Mouse (Mus musculus) MEL (cell line): ENCODE data around the gene Heatr5a. TPM values are rescaled to one million over a fixed set of nuclear protein-coding genes. Genes with fewer than 3 reads are reported as not detected.

Experiments used
- DNase-seq: peaks from one replicate; pipeline ENCODE4 v3.0.0; 2011; ENCODE audit warnings: low read depth, low spot score
- H3K27ac ChIP-seq: 2 replicates; pipeline ENCODE4 v1.5.1; 2012; ENCODE audit warnings: low read depth, mild to moderate bottlenecking, control low read depth, low read length, moderate library complexity; ENCODE audit not compliant: control insufficient read depth
- H3K27me3 ChIP-seq, 2 experiments: fragments of 150-350 bp in 1 of 2; sonication (generic) in 1 of 2; 2 replicates each; pipeline ENCODE4 v1.6.1; 2012; ENCODE audit warnings: low read length in 2 of 2, mild to moderate bottlenecking in 2 of 2, improper control_type of control experiment in 1 of 2, moderate library complexity in 1 of 2; ENCODE audit not compliant: insufficient read depth in 2 of 2, control insufficient read depth in 1 of 2
- H3K36me3 ChIP-seq, 2 experiments: 2 replicates each; pipeline ENCODE4 v1.6.1; 2012 to 2014; ENCODE audit warnings: low read length in 2 of 2, improper control_type of control experiment in 1 of 2, inconsistent platforms in 1 of 2, mild to moderate bottlenecking in 1 of 2; ENCODE audit not compliant: insufficient read depth in 2 of 2, control insufficient read depth in 1 of 2
- H3K4me1 ChIP-seq, 2 experiments: fragments of 150-350 bp in 1 of 2; sonication (generic) in 1 of 2; 2 replicates each; pipeline ENCODE4 v1.6.1; 2012; ENCODE audit warnings: low read length in 2 of 2, improper control_type of control experiment in 1 of 2, mild to moderate bottlenecking in 1 of 2; ENCODE audit not compliant: insufficient read depth in 2 of 2, control insufficient read depth in 1 of 2
- H3K4me3 ChIP-seq, 2 experiments: fragments of 150-350 bp in 1 of 2; sonication (generic) in 1 of 2; 2 replicates each; pipeline ENCODE4 v1.5.1; 2012; ENCODE audit warnings: low read depth in 2 of 2, low read length in 2 of 2, mild to moderate bottlenecking in 2 of 2, moderate library complexity in 2 of 2, control low read depth in 1 of 2, improper control_type of control experiment in 1 of 2; ENCODE audit not compliant: control insufficient read depth in 1 of 2, insufficient read depth in 1 of 2
- H3K79me2 ChIP-seq: 2 replicates; pipeline ENCODE4 v1.6.1; 2012; ENCODE audit warnings: mild to moderate bottlenecking, low read length, moderate library complexity; ENCODE audit not compliant: control insufficient read depth, poor library complexity, insufficient read depth
- H3K9ac ChIP-seq: 2 replicates; pipeline ENCODE4 v1.6.1; 2012; ENCODE audit warnings: low read depth, mild to moderate bottlenecking, control low read depth, low read length, moderate library complexity; ENCODE audit not compliant: control insufficient read depth, poor library complexity, severe bottlenecking
- H3K9me3 ChIP-seq: fragments of 150-350 bp; sonication (generic); replicated peaks from 2 replicates; pipeline ENCODE4 v1.6.1; 2012; ENCODE audit warnings: mild to moderate bottlenecking, low read length, improper control_type of control experiment, moderate library complexity; ENCODE audit not compliant: insufficient read depth
- BHLHE40 ChIP-seq: IDR thresholded peaks from 2 replicates; pipeline ENCODE4 v1.6.1; 2012; ENCODE audit warnings: low read depth, mild to moderate bottlenecking, inconsistent platforms, low read length, improper control_type of control experiment, borderline replicate concordance
- CHD2 ChIP-seq: IDR thresholded peaks from 2 replicates; pipeline ENCODE4 v1.6.1; 2011; ENCODE audit warnings: low read length, improper control_type of control experiment
- CTCF ChIP-seq, 3 experiments: IDR thresholded peaks in 2 of 3; conservative IDR thresholded peaks in 1 of 3; 2 replicates each; pipeline ENCODE4 v1.5.1; 2011 to 2012; ENCODE audit warnings: low read length in 3 of 3, low read depth in 2 of 3, mild to moderate bottlenecking in 2 of 3, improper control_type of control experiment in 1 of 3, inconsistent platforms in 1 of 3, mixed read lengths in 1 of 3, moderate library complexity in 1 of 3; ENCODE audit not compliant: control insufficient read depth in 1 of 3, insufficient read depth in 1 of 3, poor library complexity in 1 of 3, severe bottlenecking in 1 of 3
- E2F4 ChIP-seq: IDR thresholded peaks from 2 replicates; pipeline ENCODE4 v1.6.1; 2011; ENCODE audit warnings: low read depth, low read length, improper control_type of control experiment, borderline replicate concordance
- ELF1 ChIP-seq: IDR thresholded peaks from 2 replicates; pipeline ENCODE4 v1.6.1; 2014; ENCODE audit warnings: low read depth, mild to moderate bottlenecking, inconsistent platforms, low read length, improper control_type of control experiment, moderate library complexity
- EP300 ChIP-seq, 2 experiments: IDR thresholded peaks; 2 replicates each; pipeline ENCODE4 v1.6.1; 2011; ENCODE audit warnings: improper control_type of control experiment in 2 of 2, low read length in 2 of 2, low read depth in 1 of 2, mild to moderate bottlenecking in 1 of 2
- ETS1 ChIP-seq: IDR thresholded peaks from 2 replicates; pipeline ENCODE4 v1.6.1; 2012; ENCODE audit warnings: low read depth, mild to moderate bottlenecking, inconsistent platforms, low read length, improper control_type of control experiment, moderate library complexity
- HCFC1 ChIP-seq: IDR thresholded peaks from 2 replicates; pipeline ENCODE4 v1.6.1; 2012; ENCODE audit warnings: low read depth, mild to moderate bottlenecking, inconsistent platforms, low read length, improper control_type of control experiment, moderate library complexity
- JUND ChIP-seq: IDR thresholded peaks from 2 replicates; pipeline ENCODE4 v1.6.1; 2011; ENCODE audit warnings: low read depth, mild to moderate bottlenecking, improper control_type of control experiment, low read length
- KAT2A ChIP-seq: conservative IDR thresholded peaks from 2 replicates; pipeline ENCODE4 v1.6.1; 2012; ENCODE audit warnings: low read depth, low read length, improper control_type of control experiment, inconsistent platforms
- MAFK ChIP-seq: IDR thresholded peaks from 2 replicates; pipeline ENCODE4 v1.6.1; 2011; ENCODE audit warnings: low read depth, mild to moderate bottlenecking, low read length, improper control_type of control experiment, borderline replicate concordance
- MAX ChIP-seq: IDR thresholded peaks from 2 replicates; pipeline ENCODE4 v1.6.1; 2011; ENCODE audit warnings: low read length, improper control_type of control experiment
- MAZ ChIP-seq: IDR thresholded peaks from 2 replicates; pipeline ENCODE4 v1.6.1; 2012; ENCODE audit warnings: low read depth, mild to moderate bottlenecking, inconsistent platforms, low read length, improper control_type of control experiment
- MXI1 ChIP-seq: IDR thresholded peaks from 2 replicates; pipeline ENCODE4 v1.6.1; 2011; ENCODE audit warnings: mild to moderate bottlenecking, low read depth, low read length, improper control_type of control experiment
- MYB ChIP-seq: IDR thresholded peaks from 2 replicates; pipeline ENCODE4 v1.6.1; 2011; ENCODE audit warnings: mild to moderate bottlenecking, low read depth, low read length, improper control_type of control experiment
- MYC ChIP-seq: IDR thresholded peaks from 2 replicates; pipeline ENCODE4 v1.6.1; 2011; ENCODE audit warnings: low read depth, mild to moderate bottlenecking, low read length, improper control_type of control experiment, moderate library complexity
- NELFE ChIP-seq: IDR thresholded peaks from 2 replicates; pipeline ENCODE4 v1.6.1; 2011; ENCODE audit warnings: low read depth, low read length, improper control_type of control experiment
- POLR2A ChIP-seq, 2 experiments: IDR thresholded peaks; 2 replicates each; pipeline ENCODE4 v1.6.1; 2011 to 2012; ENCODE audit warnings: low read length in 2 of 2, mild to moderate bottlenecking in 2 of 2, control low read depth in 1 of 2, improper control_type of control experiment in 1 of 2, low read depth in 1 of 2, moderate library complexity in 1 of 2; ENCODE audit not compliant: control insufficient read depth in 1 of 2, insufficient read depth in 1 of 2, poor library complexity in 1 of 2
- POLR2AphosphoS2 ChIP-seq: IDR thresholded peaks from 2 replicates; pipeline ENCODE4 v1.6.1; 2011; ENCODE audit warnings: low read length, improper control_type of control experiment
- POLR2AphosphoS5 ChIP-seq: IDR thresholded peaks from 2 replicates; pipeline ENCODE4 v1.6.1; 2012; ENCODE audit warnings: low read depth, borderline replicate concordance, mild to moderate bottlenecking, inconsistent platforms, low read length, moderate library complexity, mixed read lengths
- RAD21 ChIP-seq: IDR thresholded peaks from 2 replicates; pipeline ENCODE4 v1.6.1; 2011; ENCODE audit warnings: mild to moderate bottlenecking, low read depth, low read length, improper control_type of control experiment
- RCOR1 ChIP-seq: IDR thresholded peaks from 2 replicates; pipeline ENCODE4 v1.6.1; 2012; ENCODE audit warnings: low read depth, mild to moderate bottlenecking, inconsistent platforms, low read length, improper control_type of control experiment
- SIN3A ChIP-seq: IDR thresholded peaks from 2 replicates; pipeline ENCODE4 v1.6.1; 2012; ENCODE audit warnings: low read length, improper control_type of control experiment, inconsistent platforms
- TAL1 ChIP-seq: IDR thresholded peaks from 2 replicates; pipeline ENCODE4 v1.6.1; 2012; ENCODE audit warnings: mild to moderate bottlenecking, inconsistent platforms, low read length, moderate library complexity, mixed read lengths
- TBP ChIP-seq: IDR thresholded peaks from 2 replicates; pipeline ENCODE4 v1.8.0; 2011; ENCODE audit warnings: low read depth, low read length, improper control_type of control experiment
- TCF12 ChIP-seq: IDR thresholded peaks from 2 replicates; pipeline ENCODE4 v1.6.1; 2014; ENCODE audit warnings: low read depth, mild to moderate bottlenecking, inconsistent platforms, low read length, improper control_type of control experiment, moderate library complexity
- UBTF ChIP-seq: IDR thresholded peaks from 2 replicates; pipeline ENCODE4 v1.6.1; 2012; ENCODE audit warnings: low read depth, mild to moderate bottlenecking, inconsistent platforms, low read length, improper control_type of control experiment, moderate library complexity, borderline replicate concordance; ENCODE audit not compliant: insufficient read depth
- USF2 ChIP-seq, 2 experiments: IDR thresholded peaks; 2 replicates each; pipeline ENCODE4 v1.6.1; 2011 to 2012; ENCODE audit warnings: improper control_type of control experiment in 2 of 2, low read length in 2 of 2, borderline replicate concordance in 1 of 2, inconsistent platforms in 1 of 2, low read depth in 1 of 2, mild to moderate bottlenecking in 1 of 2; ENCODE audit not compliant: insufficient read depth in 1 of 2
- ZC3H11A ChIP-seq: IDR thresholded peaks from 2 replicates; pipeline ENCODE4 v1.6.1; 2012; ENCODE audit warnings: low read depth, mild to moderate bottlenecking, inconsistent platforms, low read length, improper control_type of control experiment
- ZKSCAN1 ChIP-seq: IDR thresholded peaks from 2 replicates; pipeline ENCODE4 v1.6.1; 2012; ENCODE audit warnings: low read depth, mild to moderate bottlenecking, inconsistent platforms, low read length, improper control_type of control experiment, moderate library complexity
- ZMIZ1 ChIP-seq: IDR thresholded peaks from 2 replicates; pipeline ENCODE4 v1.6.1; 2012; ENCODE audit warnings: low read depth, mild to moderate bottlenecking, inconsistent platforms, low read length, improper control_type of control experiment, moderate library complexity
- ZNF384 ChIP-seq: IDR thresholded peaks from 2 replicates; pipeline ENCODE4 v1.6.1; 2012; ENCODE audit warnings: low read depth, mild to moderate bottlenecking, inconsistent platforms, low read length, improper control_type of control experiment
- polyA plus RNA-seq, 2 experiments: library from polyadenylated mRNA; stranded (reverse) in 1 of 2; unstranded in 1 of 2; fragments of >175 nt in 1 of 2; fragments of >200 nt in 1 of 2; gene quantifications; 2 replicates each; pipeline versions ENCODE4 v1.2.1 to v1.2.4; 2012; ENCODE audit warnings: low replicate concordance in 2 of 2, low read depth in 1 of 2; ENCODE audit not compliant: insufficient read length in 2 of 2, insufficient read depth in 1 of 2, missing spikeins in 1 of 2
- total RNA-seq: library from RNA; depleted of rRNA; stranded (reverse); fragments of 300-350 nt; gene quantifications from 2 replicates; pipeline ENCODE4 v1.2.3, GENCODE M21; 2012

The Heatr5a gene
- total and polyA plus RNA-seq, 3 experiments, result 41.2 to 70.5 (median 70.4) TPM

DNA sequence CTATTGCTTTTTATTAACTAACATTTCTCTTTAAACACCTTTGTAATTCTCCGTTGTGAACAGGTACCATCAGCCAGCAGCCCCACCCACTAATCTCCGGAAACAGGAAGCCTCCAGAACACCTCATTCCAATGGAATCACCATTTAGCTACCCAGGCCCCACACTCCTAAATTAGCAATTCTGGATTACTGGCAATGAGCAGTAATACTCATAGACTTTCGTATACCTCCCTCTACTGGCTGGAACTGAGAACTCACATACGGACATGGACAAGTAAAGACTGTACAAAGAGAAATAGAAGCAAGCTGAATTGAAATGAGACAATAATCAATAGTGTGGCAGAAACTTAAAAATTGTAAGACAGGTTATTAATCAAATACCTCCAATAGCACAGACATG, 30.4 kb upstream of the Heatr5a start (continued):
- TF ChIP-seq ZNF384 (no peak), MAFK (no peak), USF2 (IDR thresholded peaks at IDR 0.05; ENCODE audit: borderline replicate concordance in 1 of 2, insufficient read depth in 1 of 2, low read depth in 1 of 2, low read length in 2 of 2) (no peak), ZC3H11A (peak; percentile 82), TCF12 (no peak), SIN3A (peak; percentile 49; the same call in 1 of the 2 replicates), POLR2AphosphoS2 (no peak), JUND (no peak), RCOR1 (0 out of 2 replicates have a peak, but pooled peaks have one; percentile 8), TAL1 (no peak), CHD2 (no peak), MYB (no peak), E2F4 (no peak), ETS1 (no peak), BHLHE40 (no peak), RAD21 (peak; percentile 94), MAZ (no peak)

DNA sequence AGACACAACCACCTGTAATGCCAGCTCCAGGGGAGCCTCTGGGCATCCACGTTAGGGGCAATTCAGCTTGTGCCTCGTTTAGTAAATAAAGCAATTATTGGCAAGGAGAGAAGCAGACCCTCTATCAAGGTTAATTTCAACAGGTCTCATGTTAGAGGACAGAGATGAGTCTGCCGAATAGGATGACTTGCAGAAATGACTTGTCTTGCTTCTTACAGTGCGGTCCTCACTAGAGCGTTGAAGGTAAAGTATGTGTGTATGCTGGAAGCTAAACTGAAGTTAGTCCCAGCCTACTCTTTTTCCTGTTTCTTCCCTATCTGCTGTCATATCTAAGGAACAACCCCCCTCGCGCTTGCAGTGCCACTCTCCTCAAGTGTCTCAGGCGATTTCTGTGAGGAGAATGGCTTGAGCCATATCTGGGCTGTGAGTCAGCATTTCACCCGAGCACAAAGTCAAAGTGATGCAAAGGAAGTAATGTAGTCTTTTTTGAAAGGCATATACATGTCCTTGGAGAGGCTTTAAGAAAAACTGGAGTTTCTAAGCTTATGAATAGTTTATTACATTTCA, 27.3 kb upstream of the Heatr5a start:
- peak overlapping the region; percentile 36 for H3K9ac ChIP-seq
- no peaks in the 10 kb centered on the region for H3K27me3 ChIP-seq
- H3K27ac ChIP-seq, result peak overlapping the region; percentile 86
- H3K36me3 ChIP-seq, result peaks cover 0 to 17% of the 10 kb centered on the region in 2 experiments; a peak in 2 of 4 replicates
- H3K4me1 ChIP-seq, result peaks cover 12 to 15% of the 10 kb centered on the region in 2 experiments
- H3K79me2 ChIP-seq, result no peaks in the 10 kb centered on the region
- peak overlapping the region; percentile 7 to 11; a peak in 1 of 4 replicates for H3K4me3 ChIP-seq
- DNase-seq, result peak; percentile 88
- H3K9me3 ChIP-seq, result no peaks in the 10 kb centered on the region
- TF ChIP-seq ZMIZ1, result no peak
- TF ChIP-seq MXI1, result no peak
- TF ChIP-seq CTCF (IDR thresholded peaks at IDR 0.05 in 2 of 3, conservative IDR thresholded peaks at IDR 0.05 in 1 of 3; ENCODE audit: control insufficient read depth in 1 of 3, insufficient read depth in 1 of 3, low read depth in 2 of 3, low read length in 3 of 3, poor library complexity in 1 of 3, severe bottlenecking in 1 of 3), result no peak
- peak; percentile 63 for TF ChIP-seq EP300 (IDR thresholded peaks at IDR 0.05; ENCODE audit: low read depth in 1 of 2, low read length in 2 of 2)
- TF ChIP-seq E2F4, result no peak
- peak; percentile 47; the same call in 1 of the 2 replicates for TF ChIP-seq NELFE
- TF ChIP-seq JUND, result no peak
- no peak for TF ChIP-seq POLR2AphosphoS5
- no peak for TF ChIP-seq POLR2AphosphoS2
- no peak for TF ChIP-seq MAZ
- TF ChIP-seq MAX, result no peak; the same call in 1 of the 2 replicates
- no peak for TF ChIP-seq ZC3H11A
- peak; percentile 57; the same call in 1 of the 2 replicates for TF ChIP-seq TBP
- TF ChIP-seq HCFC1, result 0 out of 2 replicates have a peak, but pooled peaks have one; percentile 39
- no peak for TF ChIP-seq ZKSCAN1
- TF ChIP-seq MAFK, result peak; percentile 65; the same call in 1 of the 2 replicates
- peak; percentile 47 for TF ChIP-seq MYC
- TF ChIP-seq POLR2A (IDR thresholded peaks at IDR 0.05; ENCODE audit: control insufficient read depth in 1 of 2, insufficient read depth in 1 of 2, low read depth in 1 of 2, low read length in 2 of 2, poor library complexity in 1 of 2), result peak in 1 of 2 experiments; percentile 46; a peak in 2 of 4 replicates
- no peak for TF ChIP-seq ZNF384
- TF ChIP-seq ETS1, result peak; percentile 79
- no peak for TF ChIP-seq RAD21
- TF ChIP-seq ELF1, result 0 out of 2 replicates have a peak, but pooled peaks have one; percentile 39
- no peak for TF ChIP-seq KAT2A
- no peak for TF ChIP-seq UBTF
- no peak for TF ChIP-seq MYB
- TF ChIP-seq TAL1, result no peak
- TF ChIP-seq SIN3A, result 0 out of 2 replicates have a peak, but pooled peaks have one; percentile 54
